Mouse (Mus musculus): ENCODE data around the gene 4921504E06Rik. TPM values are rescaled to one million over a fixed set of nuclear protein-coding genes. Genes with fewer than 3 reads are reported as not detected.

Gene 4921504E06Rik
- polyA plus RNA-seq, 1 experiment = not detected

GRCm38 (mm10) chr2:19444931-19445831, 108.5 kb downstream of the 4921504E06Rik start, which contains the start of gene Ptf1a:
Ptf1a (plus strand) TSS chr2:19445663.
- peak within 1 kb of the TSS; percentile 48 for H3K4me3 ChIP-seq (ENCODE audit: low read depth, low read length)
- 0 out of 2 replicates have a peak within 1 kb of the TSS, but pooled peaks have one; percentile 9 for H3K9ac ChIP-seq (ENCODE audit: low read depth, poor library complexity, severe bottlenecking)
- no peak within 1 kb of the TSS for H3K27ac ChIP-seq (ENCODE audit: insufficient read depth, low read length)
- TF ChIP-seq EP300 (IDR thresholded peaks at IDR 0.05; ENCODE audit: insufficient read depth, low read depth, low read length) = no peak
- TF ChIP-seq CTCF (IDR thresholded peaks at IDR 0.05; ENCODE audit: low read depth, low read length) = no peak
- TF ChIP-seq POLR2A (IDR thresholded peaks at IDR 0.05; ENCODE audit: insufficient read depth, low read length) = no peak
- H3K36me3 ChIP-seq (ENCODE audit: control insufficient read depth, insufficient read depth, low read length, poor library complexity, severe bottlenecking) = no peaks in the 10 kb centered on the region
- no peaks in the 10 kb centered on the region for H3K4me1 ChIP-seq (ENCODE audit: control insufficient read depth, insufficient read depth, low read length)
- H3K27me3 ChIP-seq (ENCODE audit: control insufficient read depth, insufficient read depth, low read length, poor library complexity, severe bottlenecking) = peaks cover 28% of the 10 kb centered on the region
- H3K9me3 ChIP-seq (replicated peaks; ENCODE audit: control insufficient read depth, insufficient read depth, low read length, poor library complexity, severe bottlenecking) = no peaks in the 10 kb centered on the region

DNA sequence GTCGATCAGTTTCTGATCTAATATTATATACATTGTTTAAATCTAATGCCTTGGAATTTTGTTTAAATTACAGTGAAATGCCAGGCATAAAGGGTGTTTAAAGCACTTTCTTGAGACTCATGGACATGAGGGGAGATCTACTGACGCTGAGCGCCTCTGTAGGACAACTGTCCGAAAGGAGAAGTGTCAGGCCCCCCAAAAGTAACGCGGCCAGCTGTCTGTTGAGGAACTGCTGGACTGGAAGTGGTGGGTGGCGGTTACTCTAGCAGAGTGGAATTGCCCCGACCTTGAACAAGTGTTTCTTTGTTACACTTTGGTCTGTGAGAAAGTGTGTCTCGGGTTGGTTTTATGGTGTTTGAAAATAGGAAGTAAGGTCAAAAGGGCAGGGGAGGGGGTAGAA, 109.4 kb downstream of the 4921504E06Rik start:
- Histone ChIP-seq H3K27me3 (ENCODE audit: control insufficient read depth, insufficient read depth, low read length, poor library complexity, severe bottlenecking) (peaks cover 28% of the 10 kb centered on the region), H3K36me3 (ENCODE audit: control insufficient read depth, insufficient read depth, low read length, poor library complexity, severe bottlenecking) (no peaks in the 10 kb centered on the region), H3K4me3 (ENCODE audit: low read depth, low read length) (no peak overlapping the region), H3K27ac (ENCODE audit: insufficient read depth, low read length) (no peak overlapping the region), H3K9ac (ENCODE audit: low read depth, poor library complexity, severe bottlenecking) (no peak overlapping the region), H3K4me1 (ENCODE audit: control insufficient read depth, insufficient read depth, low read length) (no peaks in the 10 kb centered on the region), H3K9me3 (replicated peaks; ENCODE audit: control insufficient read depth, insufficient read depth, low read length, poor library complexity, severe bottlenecking) (no peaks in the 10 kb centered on the region)
- TF ChIP-seq POLR2A (IDR thresholded peaks at IDR 0.05; ENCODE audit: insufficient read depth, low read length) (no peak), CTCF (IDR thresholded peaks at IDR 0.05; ENCODE audit: low read depth, low read length) (no peak), EP300 (IDR thresholded peaks at IDR 0.05; ENCODE audit: insufficient read depth, low read depth, low read length) (no peak)

- Histone ChIP-seq H3K27ac (ENCODE audit: insufficient read depth, low read length) (no peak overlapping the region), H3K27me3 (ENCODE audit: control insufficient read depth, insufficient read depth, low read length, poor library complexity, severe bottlenecking) (peaks cover 7% of the 10 kb centered on the region; the same call in 1 of the 2 replicates), H3K4me1 (ENCODE audit: control insufficient read depth, insufficient read depth, low read length) (no peaks in the 10 kb centered on the region), H3K9me3 (replicated peaks; ENCODE audit: control insufficient read depth, insufficient read depth, low read length, poor library complexity, severe bottlenecking) (no peaks in the 10 kb centered on the region), H3K36me3 (ENCODE audit: control insufficient read depth, insufficient read depth, low read length, poor library complexity, severe bottlenecking) (no peaks in the 10 kb centered on the region), H3K4me3 (ENCODE audit: low read depth, low read length) (peak overlapping the region; percentile 43), H3K9ac (ENCODE audit: low read depth, poor library complexity, severe bottlenecking) (no peak overlapping the region)
- TF ChIP-seq CTCF (IDR thresholded peaks at IDR 0.05; ENCODE audit: low read depth, low read length) = no peak
- TF ChIP-seq EP300 (IDR thresholded peaks at IDR 0.05; ENCODE audit: insufficient read depth, low read depth, low read length) = no peak
- no peak for TF ChIP-seq POLR2A (IDR thresholded peaks at IDR 0.05; ENCODE audit: insufficient read depth, low read length)
Measured at GRCm38 (mm10) chr2:19431614-19432323, 121.9 kb downstream of the 4921504E06Rik start.

DNA sequence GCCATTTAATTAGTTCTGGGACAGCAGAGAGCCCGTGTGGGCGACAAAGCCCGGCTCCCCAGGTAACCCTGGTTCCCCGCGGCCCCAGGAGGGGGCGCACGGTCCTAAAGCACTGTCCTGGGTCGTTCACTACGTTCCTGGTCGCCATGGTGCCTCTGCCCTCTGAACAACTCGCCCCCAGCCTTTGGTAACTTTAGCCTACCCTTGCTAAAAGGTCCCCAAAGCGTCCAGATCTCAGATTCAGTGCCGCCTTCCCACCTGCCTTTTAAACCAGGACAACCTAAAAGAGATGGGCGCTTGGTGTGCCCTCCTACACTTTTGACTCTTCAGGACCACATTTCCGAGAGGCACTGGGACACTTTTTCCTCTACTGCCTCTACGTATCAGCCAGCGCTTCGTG, 122.5 kb downstream of the 4921504E06Rik start:
- Histone ChIP-seq H3K9ac (ENCODE audit: low read depth, poor library complexity, severe bottlenecking) (no peak overlapping the region), H3K4me1 (ENCODE audit: control insufficient read depth, insufficient read depth, low read length) (no peaks in the 10 kb centered on the region), H3K9me3 (replicated peaks; ENCODE audit: control insufficient read depth, insufficient read depth, low read length, poor library complexity, severe bottlenecking) (no peaks in the 10 kb centered on the region), H3K27ac (ENCODE audit: insufficient read depth, low read length) (no peak overlapping the region), H3K36me3 (ENCODE audit: control insufficient read depth, insufficient read depth, low read length, poor library complexity, severe bottlenecking) (no peaks in the 10 kb centered on the region), H3K27me3 (ENCODE audit: control insufficient read depth, insufficient read depth, low read length, poor library complexity, severe bottlenecking) (peaks cover 7% of the 10 kb centered on the region; the same call in 1 of the 2 replicates), H3K4me3 (ENCODE audit: low read depth, low read length) (peak overlapping the region; percentile 43)
- no peak for TF ChIP-seq EP300 (IDR thresholded peaks at IDR 0.05; ENCODE audit: insufficient read depth, low read depth, low read length)
- peak; percentile 50 for TF ChIP-seq CTCF (IDR thresholded peaks at IDR 0.05; ENCODE audit: low read depth, low read length)
- TF ChIP-seq POLR2A (IDR thresholded peaks at IDR 0.05; ENCODE audit: insufficient read depth, low read length) = no peak

DNA sequence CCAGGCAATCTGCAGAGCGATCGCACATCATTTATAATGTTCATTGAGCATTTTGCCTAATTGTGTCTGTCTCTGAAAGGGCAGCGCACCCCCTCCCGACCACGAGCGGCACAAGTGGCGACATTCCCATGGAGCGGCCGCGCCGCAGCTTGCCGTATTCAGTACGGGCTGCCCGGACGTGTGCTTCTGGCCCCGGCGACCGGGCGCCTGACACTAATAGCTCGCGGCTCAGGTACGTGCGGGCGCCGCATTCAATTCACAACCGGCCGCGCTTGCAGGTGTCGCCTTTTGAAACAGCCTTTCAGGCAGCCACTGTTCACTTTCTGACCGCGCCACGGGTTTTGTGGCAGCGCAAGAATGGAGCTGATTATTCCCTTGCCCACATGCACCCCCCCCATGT, 123.0 kb downstream of the 4921504E06Rik start:
- peak overlapping the region; percentile 24 for H3K9ac ChIP-seq (ENCODE audit: low read depth, poor library complexity, severe bottlenecking)
- peak overlapping the region; percentile 34 for H3K4me3 ChIP-seq (ENCODE audit: low read depth, low read length)
- H3K9me3 ChIP-seq (replicated peaks; ENCODE audit: control insufficient read depth, insufficient read depth, low read length, poor library complexity, severe bottlenecking) = no peaks in the 10 kb centered on the region
- TF ChIP-seq EP300 (IDR thresholded peaks at IDR 0.05; ENCODE audit: insufficient read depth, low read depth, low read length) = no peak
- no peak for TF ChIP-seq POLR2A (IDR thresholded peaks at IDR 0.05; ENCODE audit: insufficient read depth, low read length)
- no peak for TF ChIP-seq CTCF (IDR thresholded peaks at IDR 0.05; ENCODE audit: low read depth, low read length)
- no peaks in the 10 kb centered on the region for H3K4me1 ChIP-seq (ENCODE audit: control insufficient read depth, insufficient read depth, low read length)
- no peaks in the 10 kb centered on the region for H3K36me3 ChIP-seq (ENCODE audit: control insufficient read depth, insufficient read depth, low read length, poor library complexity, severe bottlenecking)
- no peak overlapping the region for H3K27ac ChIP-seq (ENCODE audit: insufficient read depth, low read length)
- peaks cover 7% of the 10 kb centered on the region; the same call in 1 of the 2 replicates for H3K27me3 ChIP-seq (ENCODE audit: control insufficient read depth, insufficient read depth, low read length, poor library complexity, severe bottlenecking)

Measured in ES-Bruce4 (cell line).